Comparison of ENCODE assay signal across 11 mouse cellular contexts in the genomic region with DNA sequence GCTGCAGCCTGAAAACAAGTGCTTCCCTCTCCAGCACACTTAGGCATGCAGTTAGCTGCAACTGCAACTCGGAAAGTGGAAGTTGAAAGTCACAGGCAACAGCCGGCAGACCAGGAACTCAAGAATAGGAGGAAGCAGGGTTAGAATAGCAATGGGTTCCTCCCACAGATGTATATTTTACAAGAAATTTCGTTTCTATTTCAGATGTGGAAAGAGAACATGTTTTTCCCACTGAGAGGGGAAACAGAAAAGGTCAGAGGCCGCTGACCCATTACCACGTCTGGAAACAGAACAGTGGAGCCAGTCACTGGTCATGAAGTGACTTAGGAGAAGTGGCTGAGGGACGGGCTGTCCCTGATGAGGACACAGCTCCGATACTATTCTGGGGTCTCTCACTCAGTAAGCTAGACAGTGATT. TPM values are rescaled to one million over a fixed set of nuclear protein-coding genes. Genes with fewer than 3 reads are reported as not detected.
DNase-seq lines count a peak whose midpoint lies in the region; ATAC-seq lines count a peak whose summit lies in the region.
"Had no signal": no experiment of that assay in that cellular context is flagged by ENCODE, and none has a peak within 500 bp of the region (broad histone marks: within the 10 kb centered on the region; RNA-seq: fewer than 3 reads in every experiment).

No protein-coding gene starts in this region.

- 31% methylated on average over 7 of the region's 7 CpGs for WGBS in heart, embryonic 15.5 days

- ATAC-seq in heart, embryonic 15.5 days (replicated peaks; ENCODE audit: insufficient number of reproducible peaks, insufficient read depth, low FRiP score, low read depth), result no peak
- peak; percentile 96 for ATAC-seq in megakaryocyte, adult 5-6 weeks (ENCODE audit: poor library complexity, severe bottlenecking)
- no peak for ATAC-seq in inflammation-experienced regulatory T-cells, adult 6 months

- peaks cover 22% of the 10 kb centered on the region for H3K4me1 ChIP-seq in brown adipose tissue, adult 24 weeks (ENCODE audit: control insufficient read depth, insufficient read depth, insufficient read length, low read length)
- peaks cover 43% of the 10 kb centered on the region for H3K4me1 ChIP-seq in heart, embryonic 15.5 days (replicated peaks)

- H3K9ac ChIP-seq in heart, embryonic 15.5 days, result no peak overlapping the region
- H3K9ac ChIP-seq: embryonic facial prominence, embryonic 12.5 days; hindbrain, embryonic 13.5 days had no signal

- no peaks in the 10 kb centered on the region for H3K9me3 ChIP-seq in heart, embryonic 15.5 days (replicated peaks)
- H3K9me3 ChIP-seq: embryonic facial prominence, embryonic 12.5 days; hindbrain, embryonic 13.5 days had no signal

- peak overlapping the region; percentile 83 for H3K27ac ChIP-seq in brown adipose tissue, adult 24 weeks (replicated peaks; ENCODE audit: low read depth, low read length)
- peak overlapping the region; percentile 81 for H3K27ac ChIP-seq in heart, embryonic 15.5 days
- H3K27ac ChIP-seq: embryonic facial prominence, embryonic 12.5 days; hindbrain, embryonic 13.5 days had no signal

- H3K4me2 ChIP-seq in heart, embryonic 15.5 days, result no peak overlapping the region
- H3K4me2 ChIP-seq: embryonic facial prominence, embryonic 12.5 days; hindbrain, embryonic 13.5 days had no signal

- H3K36me3 ChIP-seq in heart, embryonic 15.5 days, result 0 out of 2 replicates have a peak, but pooled peaks cover 3% of the 10 kb centered on the region
- H3K36me3 ChIP-seq: embryonic facial prominence, embryonic 12.5 days had no signal

- no peaks in the 10 kb centered on the region for H3K27me3 ChIP-seq in heart, embryonic 15.5 days
- H3K27me3 ChIP-seq: embryonic facial prominence, embryonic 12.5 days; hindbrain, embryonic 13.5 days had no signal

- DNase-seq in kidney, postnatal 10 days, result peak; percentile 53
- no peak for DNase-seq in kidney, postnatal 14 days
- DNase-seq in adrenal gland, adult 2 months, result no peak
- no peak for DNase-seq in left cerebral cortex, postnatal 36 days (ENCODE audit: low spot score in 2 of 2)
- DNase-seq: midbrain, embryonic 14.5 days had no signal

- intact Hi-C loops in left cerebral cortex, postnatal 36 days (cut with DNase I), result no loop called here

- no peak overlapping the region for H3K4me3 ChIP-seq in brown adipose tissue, adult 24 weeks (ENCODE audit: insufficient read depth, low read depth, low read length)
- no peak overlapping the region for H3K4me3 ChIP-seq in heart, embryonic 15.5 days
- H3K4me3 ChIP-seq: embryonic facial prominence, embryonic 12.5 days; hindbrain, embryonic 13.5 days had no signal

RNA-seq across cellular contexts. Expression of a gene that starts 55.0 kb away (rescaled TPM):
- 22.2 and 44.4 TPM in 2 replicates for polyA plus RNA-seq in brown adipose tissue, adult 24 weeks (2012; ENCODE audit: insufficient read depth, insufficient read length, missing spikeins)
- 85.3 and 94.4 TPM in 2 replicates for polyA plus RNA-seq in heart, embryonic 15.5 days (2015; fragmentation: Nextera tagmentation; extraction: Ambion mirVana)
- total RNA-seq in megakaryocyte, adult 5-6 weeks (2015), result 8.6 and 8.8 TPM in 2 replicates
- total RNA-seq in megakaryocyte, adult 5-6 weeks (2017), result 8.8 and 11.5 TPM in 2 replicates
- 1 to 10 TPM; 1.8 to 3.3 (median 1.9) TPM for polyA plus RNA-seq in inflammation-experienced regulatory T-cells, adult 6 months (2017; shearing (Covaris generic))
- 10 to 100 TPM; 15.8 to 23.2 TPM for total RNA-seq in adrenal gland, adult 2 months (2021)
- 4.7 and 5.4 TPM in 2 replicates for polyA plus RNA-seq in adrenal gland, adult 2 months (2012; rRNA removed)
- total RNA-seq in left cerebral cortex, postnatal 36 days (2021), result 10 to 100 TPM; 55.4 to 60.9 TPM

RNA-seq across cellular contexts. Expression of a gene that starts 56.4 kb away (rescaled TPM):
- polyA plus RNA-seq in brown adipose tissue, adult 24 weeks (2012; ENCODE audit: insufficient read depth, insufficient read length, missing spikeins), result not detected in 2 replicates
- polyA plus RNA-seq in heart, embryonic 15.5 days (2015; fragmentation: Nextera tagmentation; extraction: Ambion mirVana), result 120 and 162 TPM in 2 replicates
- not detected in 2 replicates for total RNA-seq in megakaryocyte, adult 5-6 weeks (2015)
- not detected in 2 replicates for total RNA-seq in megakaryocyte, adult 5-6 weeks (2017)
- not detected for polyA plus RNA-seq in inflammation-experienced regulatory T-cells, adult 6 months (2017; shearing (Covaris generic))
- under 1 TPM in 1 of 2 experiments, not detected in 1; 0.17 TPM for total RNA-seq in adrenal gland, adult 2 months (2021)
- 0.41 TPM in 1 of 2 replicates, not detected in the other for polyA plus RNA-seq in adrenal gland, adult 2 months (2012; rRNA removed)
- total RNA-seq in left cerebral cortex, postnatal 36 days (2021), result not detected
- polyA plus RNA-seq: midbrain, embryonic 14.5 days had no signal

Comparison
In these comparisons a context has a peak if more than half of its experiments do, and no peak if none do; other contexts are left out.
1. RNA of a gene that starts 56.4 kb away (polyA plus RNA-seq): 120 to 162 TPM in heart, embryonic 15.5 days; 0.41 TPM in adrenal gland, adult 2 months, not detected in brown adipose tissue, adult 24 weeks and not detected in inflammation-experienced regulatory T-cells, adult 6 months; every median in the first group is over 10 times any median in the second.